Mouse (Mus musculus): Measurements from ENCODE around the gene Zfp663.

GRCm38 (mm10) chr2:165392156-165392555 is 23.6 kb upstream of the Zfp663 start:
- TF ChIP-seq CTCF (IDR thresholded peaks at IDR 0.05; ENCODE audit: low read depth) = no peak
- no peak for TF ChIP-seq EP300 (optimal IDR thresholded peaks at IDR 0.05)
